Mouse (Mus musculus) layer of hippocampus, adult 8-10 months (tissue): Measurements from ENCODE around the gene Tctn1. TPM values are rescaled to one million over a fixed set of nuclear protein-coding genes. Genes with fewer than 3 reads are reported as not detected.
"Not testable (repeated sequence)": the region's sequence is repeated elsewhere in the genome, so short reads cannot be mapped to it uniquely, and the experiment has no call there.

Source experiments
- DNase-seq, 2 experiments: peaks; one replicate each; pipeline ENCODE4 v3.0.0; 2022; ENCODE audit warnings: low spot score in 2 of 2
- total RNA-seq, 4 experiments: library from RNA; stranded (reverse); gene quantifications; 2 replicates each; pipeline ENCODE4 v1.2.4; 2022

Gene Tctn1
- total RNA-seq, 4 experiments from 2014 or later = 14.7 to 17.7 (median 16.1) TPM

DNA sequence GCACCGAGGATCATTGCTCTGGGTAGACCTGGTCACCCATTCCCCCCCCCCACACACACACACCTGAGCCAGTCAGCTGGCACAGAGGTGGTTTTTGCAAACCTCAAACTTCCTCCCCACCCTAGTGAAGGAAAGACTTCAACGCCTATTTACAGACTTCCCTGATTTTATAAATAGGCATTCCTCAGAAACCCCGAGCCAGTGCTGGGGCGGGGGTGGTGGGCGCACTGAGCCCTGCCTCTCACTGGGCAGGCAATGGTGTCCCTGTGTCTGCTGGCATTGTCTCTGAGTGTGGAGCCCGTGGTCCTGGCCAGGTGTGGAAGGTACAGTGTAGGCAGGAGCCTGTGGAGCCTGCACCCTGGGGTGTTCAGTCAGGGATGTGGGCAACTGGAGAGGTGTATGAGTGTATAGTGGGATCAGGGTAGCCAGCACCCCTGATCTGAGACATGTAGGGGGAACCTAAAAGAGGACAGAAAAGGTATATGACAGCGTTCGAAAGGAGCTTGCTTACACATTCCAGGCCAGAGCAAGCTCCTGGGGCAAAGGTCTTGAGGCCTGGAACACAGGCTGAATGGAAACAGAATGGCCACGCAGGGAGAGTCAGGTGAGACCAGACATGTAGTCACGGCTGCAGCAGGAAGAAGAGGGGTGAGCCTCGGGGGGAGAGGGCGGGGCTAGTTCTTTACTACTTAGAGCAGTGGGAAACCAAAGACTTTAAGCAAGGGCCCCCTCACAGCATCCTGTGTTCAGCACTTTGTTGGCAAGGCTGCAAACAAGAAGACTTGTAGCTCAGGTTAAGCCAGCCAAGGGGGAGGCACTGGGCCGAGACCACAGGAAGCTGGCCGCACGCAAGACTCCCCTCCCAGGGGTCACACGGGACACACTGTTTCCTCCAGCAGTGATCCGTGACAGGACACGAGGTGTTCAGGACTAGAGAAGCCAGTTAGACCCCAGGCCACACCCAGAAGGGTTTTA is 44.3 kb downstream of the Tctn1 start:
- DNase-seq = no peak

DNA sequence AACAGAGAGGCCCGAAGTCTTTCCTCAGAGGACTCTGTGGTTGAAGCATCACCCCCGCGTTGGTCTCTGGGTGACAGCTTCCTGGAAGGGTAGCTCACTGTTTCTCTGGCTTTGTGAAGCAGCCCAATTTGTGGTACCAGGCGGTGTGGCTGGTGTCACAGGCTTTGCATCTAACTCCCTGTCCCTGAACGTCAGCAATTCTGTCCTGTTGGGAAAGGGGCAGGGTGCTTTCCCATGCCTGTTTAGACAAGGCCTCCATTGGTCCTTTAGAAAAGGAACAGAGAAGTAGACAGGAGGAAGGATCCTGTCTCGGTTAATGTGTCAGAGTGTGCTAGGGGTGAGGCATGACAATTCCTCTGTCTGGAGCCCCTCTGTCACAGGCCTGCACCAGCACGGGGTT is 45.3 kb downstream of the Tctn1 start:
- no peak for DNase-seq

DNA sequence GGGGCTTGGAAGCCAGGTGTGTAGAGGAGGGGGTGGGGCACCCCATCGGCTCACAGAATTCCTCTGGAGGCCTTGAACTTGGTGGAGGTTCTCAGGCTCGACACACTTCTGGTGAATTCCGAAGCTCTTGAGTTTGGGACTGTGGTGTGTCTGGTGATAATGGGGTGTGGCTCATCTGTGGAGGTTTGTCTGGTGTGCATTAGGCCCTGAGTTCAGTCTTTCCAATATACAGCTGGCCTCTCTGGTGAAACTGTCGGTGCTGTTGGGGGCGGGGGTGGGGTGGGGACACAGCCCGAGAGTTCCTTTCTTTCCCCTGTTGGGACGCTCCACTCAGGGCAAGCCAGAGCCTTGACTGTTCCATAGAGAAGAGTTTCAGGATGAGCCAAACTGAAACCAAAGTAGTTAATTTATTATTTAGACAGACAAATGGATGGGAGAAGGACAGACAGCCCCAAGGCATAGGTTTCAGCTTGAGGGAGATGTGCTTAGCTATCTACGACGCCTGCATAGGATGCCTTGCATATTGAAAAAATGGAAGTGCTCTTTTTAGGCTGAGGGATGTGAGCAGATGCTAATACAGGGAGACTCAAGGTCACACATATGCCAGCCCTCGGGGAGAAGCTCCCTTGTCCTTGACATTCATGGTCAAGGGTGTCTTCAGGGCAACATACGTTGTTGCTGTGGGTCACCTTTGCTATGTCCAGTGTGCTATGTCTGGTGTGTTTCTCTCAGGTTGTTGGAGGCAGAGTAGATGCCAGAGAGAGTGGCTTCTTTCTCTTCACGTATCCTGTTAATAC is 46.0 kb downstream of the Tctn1 start:
- no peak for DNase-seq

- DNase-seq = no peak
Measured at GRCm38 (mm10) chr5:122217636-122218035, 46.6 kb downstream of the Tctn1 start.

DNA sequence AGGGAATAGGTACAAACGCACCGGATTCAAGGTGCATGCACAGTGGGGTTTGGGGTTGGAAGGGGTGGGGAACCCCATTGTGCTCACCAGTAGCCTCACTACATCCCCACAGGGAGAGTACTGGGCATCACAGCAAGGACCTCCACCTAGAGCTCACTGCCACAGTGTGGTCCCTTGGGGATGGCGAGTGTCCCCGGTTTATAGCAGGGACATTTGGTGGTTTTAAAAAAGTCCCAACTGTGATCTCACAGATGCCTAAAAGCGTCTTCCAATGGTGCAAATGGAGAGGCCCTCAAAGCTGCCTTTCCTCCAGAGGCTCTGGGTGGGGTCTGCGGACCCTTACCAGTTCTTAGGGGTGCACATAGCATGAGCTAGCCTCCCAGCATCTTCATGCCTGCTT is 50.4 kb downstream of the Tctn1 start:
- DNase-seq = no peak

DNA sequence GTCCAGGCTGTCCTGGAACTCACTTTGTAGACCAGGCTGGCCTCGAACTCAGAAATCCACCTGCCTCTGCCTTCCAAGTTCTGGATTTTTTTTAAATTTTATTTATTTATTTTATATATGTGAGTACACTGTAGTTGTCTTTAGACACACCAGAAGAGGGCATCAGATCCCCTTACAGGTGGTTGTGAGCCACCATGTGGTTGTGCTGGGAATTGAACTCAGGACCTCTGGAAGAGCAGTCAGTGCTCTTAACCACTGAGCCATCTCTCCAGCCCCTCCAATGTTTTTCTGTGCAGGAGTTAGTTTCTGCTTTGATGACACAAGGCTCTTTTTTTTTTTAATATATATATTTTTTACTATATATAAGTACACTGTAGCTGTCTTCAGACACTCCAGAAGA is 51.4 kb downstream of the Tctn1 start:
- not testable (repeated sequence) for DNase-seq

- no peak for DNase-seq
Measured at GRCm38 (mm10) chr5:122212125-122212524, 52.1 kb downstream of the Tctn1 start.

DNA sequence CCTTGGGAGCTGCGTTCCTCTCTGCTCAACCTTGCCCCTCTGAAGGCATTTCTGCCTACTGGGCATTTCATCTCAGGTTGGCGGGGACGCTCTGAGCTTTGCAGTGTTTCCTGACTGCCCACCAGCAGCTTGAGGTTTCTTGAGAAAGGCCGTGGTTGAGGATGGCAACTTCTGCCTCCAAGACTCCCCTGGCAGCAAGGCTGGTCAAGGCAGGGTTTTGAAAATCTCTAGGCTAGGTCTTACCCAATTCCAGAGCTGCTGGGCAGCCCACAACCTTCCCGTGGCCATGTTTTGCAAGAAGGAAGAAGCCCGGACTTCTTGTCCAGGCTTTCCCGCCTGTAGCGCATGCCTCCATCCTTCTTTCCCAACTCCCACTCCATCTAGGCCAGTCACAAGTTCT is 53.4 kb downstream of the Tctn1 start:
- no peak for DNase-seq

DNA sequence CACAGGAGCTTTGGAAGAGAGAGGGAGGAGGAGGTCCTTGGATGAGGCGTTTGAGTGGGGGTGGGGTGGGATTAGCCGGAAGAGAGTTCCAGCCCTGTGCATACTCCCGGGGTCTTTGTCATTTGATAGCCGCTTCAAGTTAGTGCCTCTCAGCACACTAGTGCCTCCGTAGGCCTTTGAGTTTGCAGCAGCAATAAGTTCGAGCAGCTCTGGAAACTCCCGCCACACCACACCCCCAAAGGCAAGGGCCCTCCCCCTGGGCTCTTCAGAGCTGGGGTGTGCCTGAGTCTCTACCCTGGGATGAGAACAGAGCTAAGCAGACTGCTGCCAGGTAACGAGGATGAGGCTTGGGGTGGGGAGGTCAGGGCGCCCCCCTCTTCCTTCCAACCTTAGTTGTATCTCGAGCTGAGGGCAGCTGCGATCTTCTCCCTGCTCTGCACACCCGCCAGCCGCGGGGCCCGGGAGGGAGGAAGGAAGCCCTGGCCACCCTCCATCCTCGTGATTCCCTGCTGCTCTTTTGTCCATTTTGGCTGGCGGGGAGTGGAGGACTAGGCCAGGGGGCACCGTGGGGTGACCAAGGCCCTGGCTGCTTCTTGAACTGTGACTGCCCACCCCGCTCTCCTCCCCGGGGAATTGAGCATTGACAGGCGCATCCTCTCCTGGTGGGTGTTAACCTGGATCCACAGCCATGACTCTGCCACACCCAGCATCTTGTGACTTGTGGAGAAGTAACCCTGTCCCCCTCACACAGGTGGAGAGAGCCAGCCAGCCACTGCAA is 54.5 kb downstream of the Tctn1 start:
- DNase-seq = no peak

- DNase-seq = no peak
Measured at GRCm38 (mm10) chr5:122208909-122209308, 55.4 kb downstream of the Tctn1 start.

DNA sequence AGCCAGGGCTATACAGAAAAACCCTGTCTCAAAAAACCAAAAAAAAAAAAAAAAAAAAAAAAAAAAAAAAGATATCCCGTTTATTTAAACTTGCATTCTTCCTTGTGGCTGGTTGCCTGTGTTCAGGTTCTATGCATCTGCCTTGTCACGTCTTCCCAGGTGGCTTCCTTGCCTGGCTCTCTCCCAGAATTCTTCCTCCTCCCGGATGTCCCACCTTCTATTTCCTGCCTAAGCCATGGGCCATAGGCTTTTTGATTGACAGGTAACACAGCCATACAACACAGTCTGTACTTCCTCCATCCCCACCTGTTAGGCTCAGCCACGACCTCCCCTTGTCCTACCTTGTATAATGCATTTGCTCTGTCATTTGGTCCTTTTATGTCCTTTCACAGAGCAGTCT is 57.8 kb downstream of the Tctn1 start, which contains the start of gene Hvcn1:
Gene Hvcn1 (plus strand): TSS at position 330 of the 400 bp plus-strand sequence.
- DNase-seq = no peak

DNA sequence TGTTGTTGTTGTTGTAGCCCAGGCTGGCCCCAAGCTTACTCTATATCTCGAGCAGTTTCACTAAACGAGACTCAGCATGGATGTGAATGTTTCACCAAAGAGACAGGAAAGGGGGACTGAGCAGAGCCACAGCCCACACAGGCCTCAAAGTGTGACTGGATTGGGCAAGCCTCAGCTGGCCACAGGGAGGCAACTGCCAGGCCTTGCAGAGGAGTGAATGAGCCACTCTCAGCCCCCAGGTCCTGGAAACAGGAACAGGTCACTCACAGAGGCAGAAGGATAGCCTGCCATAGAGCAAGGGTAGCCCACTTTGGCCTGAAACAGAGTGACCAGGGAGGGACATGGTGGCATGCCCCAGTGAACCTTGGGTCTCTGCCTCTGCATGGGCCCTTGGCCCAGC is 60.1 kb downstream of the Tctn1 start:
- DNase-seq = no peak

GRCm38 (mm10) chr5:122201904-122202303 is 62.4 kb downstream of the Tctn1 start:
- no peak for DNase-seq

DNA sequence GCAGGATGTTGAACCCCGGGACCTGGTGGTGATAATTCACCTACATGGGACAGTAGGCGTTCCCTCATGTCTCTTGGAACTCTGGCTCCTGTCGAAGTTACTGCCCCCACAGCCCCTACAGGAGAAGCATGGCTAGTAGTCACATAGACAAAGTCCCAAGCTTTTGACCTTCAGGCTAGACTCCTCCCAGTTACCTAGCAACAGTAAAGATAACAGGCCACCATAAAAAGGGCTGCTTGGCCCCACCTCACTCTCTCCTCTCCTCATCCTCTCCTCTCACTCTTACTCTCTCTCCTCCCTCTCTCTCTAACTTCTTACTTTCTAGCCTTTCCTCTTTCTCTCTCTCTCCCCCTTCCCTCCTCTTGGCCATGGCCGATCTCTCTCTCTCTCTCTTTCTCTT is 63.4 kb downstream of the Tctn1 start:
- no peak for DNase-seq

GRCm38 (mm10) chr5:122192347-122192746 is 71.9 kb downstream of the Tctn1 start:
- DNase-seq = no peak

DNA sequence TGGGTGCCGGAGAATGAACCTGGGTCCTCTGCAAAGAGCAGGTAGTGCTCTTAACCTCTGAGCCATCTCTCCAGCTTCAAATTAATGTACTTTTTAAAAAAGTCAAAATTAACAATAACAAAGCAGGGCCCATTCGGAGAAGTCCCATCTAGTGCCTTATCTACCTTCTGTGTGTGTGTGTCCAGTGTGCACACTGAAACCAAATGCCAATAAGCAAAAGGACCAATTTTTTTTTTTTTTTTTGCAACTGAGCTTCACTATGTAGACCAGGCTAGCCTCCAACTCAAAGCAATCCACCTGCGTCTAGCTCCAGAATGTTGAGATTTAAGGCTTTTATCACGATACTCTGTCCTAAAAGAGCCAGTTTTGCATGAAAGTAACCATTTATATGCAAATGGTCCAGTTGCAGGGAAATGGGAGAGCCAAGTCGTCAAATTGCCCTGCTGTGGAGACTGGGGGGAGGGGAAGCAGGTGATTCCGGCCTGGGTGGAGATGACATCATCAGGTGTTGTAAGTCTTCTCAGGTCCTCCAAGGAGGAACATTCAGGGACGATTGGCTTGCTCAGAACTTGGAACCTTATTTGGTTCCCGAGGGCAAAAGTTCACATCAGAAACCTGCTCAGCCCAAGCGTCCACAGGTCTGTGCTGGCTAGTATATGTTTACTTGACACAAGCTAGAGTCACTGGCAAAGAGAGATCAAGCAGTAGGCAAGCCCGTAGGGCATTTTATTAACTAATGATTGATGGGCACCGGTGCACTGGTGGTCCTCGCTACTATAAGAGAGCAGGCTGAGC is 72.8 kb downstream of the Tctn1 start:
- DNase-seq = no peak

GRCm38 (mm10) chr5:122190465-122190864 is 73.8 kb downstream of the Tctn1 start:
- DNase-seq = no peak

GRCm38 (mm10) chr5:122189115-122189514 is 75.1 kb downstream of the Tctn1 start:
- DNase-seq = no peak
